Mouse (Mus musculus) testis, adult 2 months (tissue): ENCODE measurements around the gene Dnm3.

Experiments
- CTCF ChIP-seq: fragments of 200-500 bp; IDR thresholded peaks from 2 replicates; pipeline ENCODE4 v1.5.1; 2012; ENCODE audit warnings: low read depth, mild to moderate bottlenecking, inconsistent platforms, low read length, moderate library complexity; ENCODE audit not compliant: control insufficient read depth, insufficient read depth, insufficient replicate concordance
- POLR2A ChIP-seq: fragments of 200-500 bp; IDR thresholded peaks from 2 replicates; pipeline ENCODE4 v1.6.1; 2012; ENCODE audit warnings: low read depth, mild to moderate bottlenecking, inconsistent platforms, low read length, moderate library complexity; ENCODE audit not compliant: control insufficient read depth

- TF ChIP-seq CTCF (no peak), POLR2A (no peak)
These were observed 476.5 kb downstream of the Dnm3 start for GRCm38 (mm10) chr1:162001328-162001727.
